Mouse (Mus musculus) layer of hippocampus, adult 11-12 months (tissue): Measurements from ENCODE around the gene Mrln.
A peak's percentile ranks its signal among the peaks of the same experiment; 100 is the strongest.

ENCODE experiments used
- DNase-seq: peaks from one replicate; pipeline ENCODE4 v3.0.0; 2022; ENCODE audit warnings: low spot score

Mrln gene

GRCm38 (mm10) chr10:70204505-70205399, at the start of gene Mrln:
Gene Mrln, plus strand, starts transcription at chr10:70204664.
- no peak for DNase-seq

GRCm38 (mm10) chr10:70156431-70157165, 47.9 kb upstream of the Mrln start:
- DNase-seq: no peak

- DNase-seq: no peak
Measured at GRCm38 (mm10) chr10:70159651-70160320, 44.7 kb upstream of the Mrln start.

- DNase-seq: no peak
Measured at GRCm38 (mm10) chr10:70160811-70161210, 43.7 kb upstream of the Mrln start.

GRCm38 (mm10) chr10:70161504-70161903, 43.0 kb upstream of the Mrln start:
- DNase-seq: no peak

GRCm38 (mm10) chr10:70163681-70164080, 40.8 kb upstream of the Mrln start:
- DNase-seq: no peak

GRCm38 (mm10) chr10:70165877-70166276, 38.6 kb upstream of the Mrln start:
- DNase-seq: no peak

GRCm38 (mm10) chr10:70166427-70166826, 38.0 kb upstream of the Mrln start:
- no peak for DNase-seq

GRCm38 (mm10) chr10:70167625-70168024, 36.8 kb upstream of the Mrln start:
- no peak for DNase-seq

GRCm38 (mm10) chr10:70168396-70168795, 36.1 kb upstream of the Mrln start:
- DNase-seq: no peak

- peak; percentile 55 for DNase-seq
Measured at GRCm38 (mm10) chr10:70169044-70169443, 35.4 kb upstream of the Mrln start.

GRCm38 (mm10) chr10:70173314-70173713, 31.1 kb upstream of the Mrln start:
- peak; percentile 68 for DNase-seq

GRCm38 (mm10) chr10:70174494-70175190, 29.8 kb upstream of the Mrln start:
- DNase-seq: no peak

- DNase-seq: no peak
Measured at GRCm38 (mm10) chr10:70180727-70181126, 23.7 kb upstream of the Mrln start.

GRCm38 (mm10) chr10:70181279-70181972, 23.0 kb upstream of the Mrln start:
- no peak for DNase-seq

GRCm38 (mm10) chr10:70183210-70184080, 21.0 kb upstream of the Mrln start:
- no peak for DNase-seq

GRCm38 (mm10) chr10:70186136-70186535, 18.3 kb upstream of the Mrln start:
- DNase-seq: no peak

GRCm38 (mm10) chr10:70186586-70186985, 17.9 kb upstream of the Mrln start:
- no peak for DNase-seq

GRCm38 (mm10) chr10:70189864-70190263, 14.6 kb upstream of the Mrln start:
- no peak for DNase-seq

GRCm38 (mm10) chr10:70194283-70194682, 10.2 kb upstream of the Mrln start:
- DNase-seq: no peak
